Mouse (Mus musculus) right cerebral cortex, adult 18-20 months (tissue): ENCODE data around the gene Raly.

Source experiments
- DNase-seq: peaks from one replicate; pipeline ENCODE4 v3.0.0; 2022; ENCODE audit warnings: mixed read lengths

Gene Raly

GRCm38 (mm10) chr2:154790656-154791483, at the start of gene Raly, which contains the start of gene a:
Gene Raly, plus strand, starts transcription at chr2:154791096.
Gene a, plus strand, starts transcription at chr2:154791402.
- peak; percentile 97 for DNase-seq

GRCm38 (mm10) chr2:154742911-154743819, 47.7 kb upstream of the Raly start:
- DNase-seq, result no peak

- DNase-seq, result no peak
Measured at GRCm38 (mm10) chr2:154743915-154744314, 47.0 kb upstream of the Raly start.

- DNase-seq, result no peak
Measured at GRCm38 (mm10) chr2:154748383-154748782, 42.5 kb upstream of the Raly start.

- DNase-seq, result no peak
Measured at GRCm38 (mm10) chr2:154749046-154750036, 41.6 kb upstream of the Raly start.

- DNase-seq, result no peak
Measured at GRCm38 (mm10) chr2:154751924-154752323, 39.0 kb upstream of the Raly start.

GRCm38 (mm10) chr2:154754068-154754560, 36.8 kb upstream of the Raly start:
- no peak for DNase-seq

- DNase-seq, result no peak
Measured at GRCm38 (mm10) chr2:154755791-154756190, 35.1 kb upstream of the Raly start.

GRCm38 (mm10) chr2:154757691-154758090, 33.2 kb upstream of the Raly start:
- no peak for DNase-seq

- DNase-seq, result no peak
Measured at GRCm38 (mm10) chr2:154758454-154758853, 32.4 kb upstream of the Raly start.

- no peak for DNase-seq
Measured at GRCm38 (mm10) chr2:154763226-154763625, 27.7 kb upstream of the Raly start.

- no peak for DNase-seq
Measured at GRCm38 (mm10) chr2:154764828-154765497, 25.9 kb upstream of the Raly start.

GRCm38 (mm10) chr2:154765554-154766008, 25.3 kb upstream of the Raly start:
- DNase-seq, result no peak

- DNase-seq, result no peak
Measured at GRCm38 (mm10) chr2:154767051-154767450, 23.8 kb upstream of the Raly start.

- DNase-seq, result no peak
Measured at GRCm38 (mm10) chr2:154769930-154770329, 21.0 kb upstream of the Raly start, which contains the start of gene Gm14214. Gene Gm14214, minus strand, starts transcription at chr2:154770030.

GRCm38 (mm10) chr2:154771604-154772003, 19.3 kb upstream of the Raly start:
- no peak for DNase-seq

- DNase-seq, result no peak
Measured at GRCm38 (mm10) chr2:154774032-154774431, 16.9 kb upstream of the Raly start.

- DNase-seq, result no peak
Measured at GRCm38 (mm10) chr2:154776496-154776895, 14.4 kb upstream of the Raly start.

- DNase-seq, result no peak
Measured at GRCm38 (mm10) chr2:154779648-154780047, 11.2 kb upstream of the Raly start.

- no peak for DNase-seq
Measured at GRCm38 (mm10) chr2:154782361-154782760, 8.5 kb upstream of the Raly start.
